Mouse (Mus musculus) ovary, postnatal 36 days (tissue): Measurements from ENCODE around the gene Notch2.

Experiments used
- DNase-seq: peaks from one replicate; pipeline ENCODE4 v3.0.0; 2022; ENCODE audit warnings: low spot score, mixed read lengths

The Notch2 gene

GRCm38 (mm10) chr3:98052507-98053430 is 39.4 kb downstream of the Notch2 start:
- DNase-seq, result no peak

- DNase-seq, result no peak
Measured at GRCm38 (mm10) chr3:98053817-98054216, 40.5 kb downstream of the Notch2 start.

GRCm38 (mm10) chr3:98054334-98055007 is 41.1 kb downstream of the Notch2 start:
- DNase-seq, result no peak

- DNase-seq, result no peak
Measured at GRCm38 (mm10) chr3:98055008-98055345, 41.6 kb downstream of the Notch2 start.

GRCm38 (mm10) chr3:98055808-98056728 is 42.7 kb downstream of the Notch2 start:
- DNase-seq, result no peak

- DNase-seq, result no peak
Measured at GRCm38 (mm10) chr3:98056956-98057365, 43.6 kb downstream of the Notch2 start.

- DNase-seq, result no peak
Measured at GRCm38 (mm10) chr3:98059076-98059475, 45.7 kb downstream of the Notch2 start.

GRCm38 (mm10) chr3:98060981-98061660 is 47.8 kb downstream of the Notch2 start:
- DNase-seq, result no peak

GRCm38 (mm10) chr3:98061661-98062330 is 48.5 kb downstream of the Notch2 start:
- no peak for DNase-seq

GRCm38 (mm10) chr3:98062591-98063185 is 49.4 kb downstream of the Notch2 start:
- no peak for DNase-seq

GRCm38 (mm10) chr3:98063186-98063771 is 50.0 kb downstream of the Notch2 start:
- DNase-seq, result no peak

- no peak for DNase-seq
Measured at GRCm38 (mm10) chr3:98063833-98064232, 50.5 kb downstream of the Notch2 start.

GRCm38 (mm10) chr3:98065004-98065403 is 51.7 kb downstream of the Notch2 start:
- no peak for DNase-seq

GRCm38 (mm10) chr3:98066434-98066833 is 53.1 kb downstream of the Notch2 start:
- DNase-seq, result no peak

GRCm38 (mm10) chr3:98067413-98067812 is 54.1 kb downstream of the Notch2 start:
- no peak for DNase-seq

GRCm38 (mm10) chr3:98067852-98068491 is 54.6 kb downstream of the Notch2 start:
- no peak for DNase-seq

GRCm38 (mm10) chr3:98069161-98069560 is 55.8 kb downstream of the Notch2 start:
- no peak for DNase-seq

GRCm38 (mm10) chr3:98069856-98070255 is 56.5 kb downstream of the Notch2 start:
- DNase-seq, result no peak

GRCm38 (mm10) chr3:98072570-98072969 is 59.2 kb downstream of the Notch2 start:
- DNase-seq, result no peak

GRCm38 (mm10) chr3:98073545-98073944 is 60.2 kb downstream of the Notch2 start:
- no peak for DNase-seq
